Mouse (Mus musculus): ENCODE measurements at regions not wholly inside any gene's neighbourhood (a gene's known extent, or its start where the extent isn't known, plus 50 kb on each side); places are given as distances from the start of the nearest gene placed in this dataset.
"Not testable (repeated sequence)": the region's sequence is repeated elsewhere in the genome, so short reads cannot be mapped to it uniquely, and the experiment has no call there.

DNA sequence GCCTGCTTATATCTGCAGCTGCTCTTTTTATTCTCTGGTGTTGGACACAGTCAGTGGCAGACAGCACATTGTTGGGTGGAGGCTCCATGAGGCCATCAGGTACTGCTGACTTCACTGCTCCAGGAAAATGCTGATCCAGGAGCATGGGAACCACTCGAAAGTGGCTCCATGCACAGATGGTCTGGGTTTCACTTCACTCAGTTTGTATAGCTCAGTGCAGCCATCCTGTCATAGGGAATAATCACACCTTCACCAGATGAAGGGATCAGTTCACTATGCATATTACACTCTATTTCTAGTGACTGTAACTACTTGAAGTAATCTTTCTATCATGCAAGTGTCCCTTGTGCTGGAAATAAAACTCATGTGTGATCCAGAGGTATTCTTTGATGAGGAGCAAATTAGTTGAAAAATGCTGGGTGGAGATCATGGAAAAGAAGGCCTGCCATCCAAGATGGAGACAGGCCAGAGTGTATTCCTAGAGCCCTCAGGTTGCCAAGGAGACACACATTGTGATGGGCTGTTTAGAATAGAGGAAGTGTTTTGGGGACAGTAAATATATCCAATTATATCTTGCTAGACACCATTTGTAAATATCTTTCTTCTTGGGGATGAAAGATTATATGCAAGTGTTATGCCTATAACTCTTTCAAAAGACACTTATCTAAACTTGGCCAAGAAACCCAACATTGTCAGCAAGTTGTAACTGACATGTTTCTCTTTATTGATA lies 103.7 kb upstream of the Arhgap42 start:
- DNase-seq (ENCODE audit: low spot score in 2 of 2), result no peak

DNA sequence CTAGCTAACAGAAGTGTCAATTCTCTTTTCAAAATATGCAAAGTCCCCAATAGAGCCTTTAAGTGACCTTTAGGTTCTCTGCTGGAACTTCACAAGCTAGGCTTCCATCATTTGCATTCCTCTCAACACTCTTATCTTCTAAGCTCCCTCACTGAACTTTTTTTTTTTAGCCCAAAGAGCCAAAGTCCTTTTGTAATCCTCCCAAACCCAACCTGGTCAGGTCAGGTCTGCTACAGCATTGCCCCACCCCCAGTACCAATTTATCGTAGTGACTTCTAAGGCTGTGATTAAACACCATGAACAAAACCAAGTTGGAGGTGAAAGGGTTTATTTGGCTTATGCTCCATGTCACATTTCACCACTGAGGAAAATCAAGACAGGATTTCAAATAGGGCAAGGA lies 79.7 kb upstream of the Arhgap42 start:
- DNase-seq (ENCODE audit: low spot score in 2 of 2), result no peak

DNA sequence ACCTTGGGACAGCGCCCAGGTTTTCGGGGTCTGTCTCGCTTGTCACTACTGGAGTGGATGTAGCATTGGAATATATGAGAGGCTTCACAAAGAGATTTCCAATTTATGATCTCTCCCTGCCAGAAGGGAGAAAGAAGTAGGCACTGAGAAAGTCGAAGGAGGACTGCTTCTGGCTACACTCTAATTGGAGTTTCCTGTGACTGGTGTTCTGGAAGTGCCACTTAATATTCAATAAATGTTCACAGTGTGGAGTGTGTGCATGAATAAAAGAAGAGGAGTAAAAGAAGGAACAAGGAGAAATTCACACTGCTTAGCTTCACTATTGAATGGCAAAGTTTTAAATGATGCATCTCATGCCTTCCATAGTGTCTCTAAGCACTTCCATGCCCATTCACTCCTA lies 77.1 kb upstream of the Arhgap42 start:
- DNase-seq (ENCODE audit: low spot score in 2 of 2), result no peak

DNA sequence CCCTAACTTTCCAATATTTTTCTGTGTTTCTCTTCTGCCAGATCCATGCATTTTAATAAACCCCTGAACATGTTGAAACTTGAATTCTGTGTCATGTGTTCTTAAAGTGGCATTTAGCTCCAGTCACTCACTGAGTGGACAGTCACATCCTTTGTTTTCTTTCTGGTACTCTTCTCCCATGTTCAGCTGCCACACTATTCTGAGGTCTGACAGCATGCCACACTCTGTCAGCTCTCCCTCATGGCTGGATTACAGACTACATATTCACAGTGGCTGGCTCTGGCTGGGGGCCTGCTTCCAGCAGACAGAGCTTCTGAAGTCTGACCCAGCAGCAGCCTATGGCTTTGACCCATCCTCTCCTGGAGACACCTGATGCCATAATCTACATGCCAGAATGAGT lies 73.4 kb upstream of the Arhgap42 start:
- DNase-seq (ENCODE audit: low spot score in 2 of 2), result no peak

DNA sequence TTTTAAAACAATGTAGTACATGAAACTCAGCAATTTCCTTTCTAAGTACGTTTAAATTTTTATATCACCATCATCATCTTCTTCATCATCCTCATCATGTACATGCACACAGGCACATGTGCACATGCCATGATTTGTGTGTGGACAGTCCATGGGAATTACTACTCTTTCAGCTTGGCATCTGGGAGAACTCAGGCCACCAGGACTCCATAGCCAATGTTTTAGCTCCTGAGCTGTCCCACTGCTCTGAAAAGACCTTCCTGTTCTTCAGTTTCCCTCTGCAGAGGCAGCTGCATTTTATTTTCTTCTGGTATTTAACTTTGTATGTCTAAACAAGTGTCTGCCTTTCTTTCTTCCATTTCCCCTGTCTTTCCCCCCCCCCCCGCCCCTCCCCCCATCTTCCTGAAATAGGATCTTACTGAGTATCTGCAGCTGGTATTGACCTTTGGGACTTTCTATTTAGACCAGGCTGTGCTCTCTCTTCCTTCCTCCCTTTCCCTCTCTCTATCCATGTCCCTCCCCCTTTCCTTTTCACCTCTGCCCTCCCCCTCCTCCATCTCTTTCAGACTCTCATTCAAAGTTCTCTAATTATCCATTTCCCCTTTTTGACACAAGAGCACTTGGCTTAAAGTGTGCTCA lies 72.8 kb upstream of the Arhgap42 start:
- no peak for DNase-seq (ENCODE audit: low spot score in 2 of 2)

DNA sequence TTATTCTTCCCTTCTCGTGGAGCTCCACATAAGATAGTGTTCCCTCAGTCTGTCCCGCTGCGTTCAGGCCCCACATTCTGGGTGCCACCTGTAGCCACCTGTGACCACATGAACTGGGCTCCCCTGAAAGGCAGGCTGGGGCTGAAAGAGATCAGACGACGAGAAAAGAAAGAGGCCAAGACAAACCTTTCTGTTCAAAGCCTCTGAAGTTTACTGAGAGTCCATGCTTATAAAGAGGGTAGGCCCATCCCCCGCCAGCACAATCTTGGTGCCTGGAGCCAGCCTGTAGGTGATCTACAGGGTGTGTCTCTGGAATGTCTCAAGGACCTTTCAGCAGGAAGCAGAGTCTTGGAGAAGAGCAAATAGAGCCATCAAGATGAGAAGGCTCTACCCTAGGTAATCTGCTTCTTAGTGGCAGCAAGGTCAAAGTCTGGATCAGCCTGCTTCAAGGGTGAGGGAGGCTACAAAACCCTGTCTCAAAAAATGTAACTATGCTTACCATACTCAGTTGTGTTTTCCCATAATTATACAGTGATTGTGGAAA lies 72.2 kb upstream of the Arhgap42 start:
- DNase-seq (ENCODE audit: low spot score in 2 of 2), result not testable (repeated sequence)

DNA sequence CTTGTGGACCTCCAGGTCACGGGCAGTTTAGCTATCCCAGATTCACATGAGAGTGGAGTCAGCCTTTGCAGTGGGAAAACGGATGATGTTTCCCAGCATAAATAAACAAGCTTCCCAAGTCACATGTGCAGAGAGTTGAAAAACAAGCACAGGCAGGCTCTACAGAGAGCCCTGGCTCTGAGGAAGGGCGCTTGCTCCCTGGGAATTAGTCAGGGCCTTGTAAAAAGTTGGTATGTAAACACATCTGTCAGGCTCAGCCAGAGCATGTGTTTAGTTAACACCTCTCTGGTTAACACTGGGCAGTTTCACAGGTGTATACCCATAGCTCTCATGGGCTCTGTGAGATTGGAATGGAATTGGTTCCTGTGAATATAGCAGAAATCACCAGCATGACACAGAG lies 51.9 kb upstream of the Arhgap42 start:
- DNase-seq (ENCODE audit: low spot score in 2 of 2), result no peak

DNA sequence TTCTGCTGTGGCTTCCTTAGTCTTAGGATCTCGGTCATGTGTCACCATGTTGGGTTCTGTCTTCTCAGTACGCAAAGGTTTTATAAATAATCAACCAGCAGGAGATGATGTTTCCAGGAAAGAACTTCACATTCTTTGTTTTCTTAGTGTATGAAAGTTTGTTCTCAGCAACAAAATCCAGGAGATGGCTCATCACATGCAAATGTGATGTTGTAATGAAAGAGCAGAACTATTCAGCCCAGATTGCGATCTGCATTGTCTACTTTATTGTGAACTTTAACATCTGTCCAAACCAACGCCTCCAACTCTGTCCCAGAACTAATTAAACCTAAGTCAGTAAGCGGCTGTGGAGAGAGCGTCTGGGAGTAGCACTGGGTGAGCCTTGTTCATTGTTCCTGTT lies 50.7 kb upstream of the Arhgap42 start:
- no peak for DNase-seq (ENCODE audit: low spot score in 2 of 2)
